Mouse (Mus musculus) hindbrain, embryonic 10.5 days (tissue): ENCODE data around the gene Nop53. TPM values are rescaled to one million over a fixed set of nuclear protein-coding genes. Genes with fewer than 3 reads are reported as not detected.

Experiments
- DNase-seq: peaks from one replicate; pipeline ENCODE4 v3.0.0-alpha.2; 2017; ENCODE audit warnings: low spot score
- H3K27ac ChIP-seq: fragments of 300-500 bp; sonication (generic); 2 replicates; pipeline ENCODE4 v1.5.1; 2016; ENCODE audit warnings: mild to moderate bottlenecking, moderate library complexity
- H3K27me3 ChIP-seq: fragments of 300-500 bp; sonication (generic); 2 replicates; pipeline ENCODE4 v1.6.1; 2016; ENCODE audit warnings: mild to moderate bottlenecking; ENCODE audit not compliant: poor library complexity, insufficient read depth, severe bottlenecking
- H3K36me3 ChIP-seq: fragments of 300-500 bp; sonication (generic); 2 replicates; pipeline ENCODE4 v1.6.1; 2016; ENCODE audit warnings: mild to moderate bottlenecking, moderate library complexity
- H3K4me1 ChIP-seq: fragments of 300-500 bp; sonication (generic); replicated peaks from 2 replicates; pipeline ENCODE4 v1.6.1; 2016; ENCODE audit warnings: mild to moderate bottlenecking
- H3K4me3 ChIP-seq: fragments of 300-500 bp; sonication (generic); 2 replicates; pipeline ENCODE4 v1.5.1; 2016; ENCODE audit warnings: mild to moderate bottlenecking, moderate library complexity
- H3K9me3 ChIP-seq: fragments of 300-500 bp; sonication (generic); 2 replicates; pipeline ENCODE4 v1.6.1; 2016; ENCODE audit warnings: mild to moderate bottlenecking, moderate library complexity
- WGBS: fragments of 180-500 bp; shearing (Covaris S2); methylation state at CpG from one replicate; pipeline ENCODE4 v1.1.7; 2016; 5-methylcytosine and 5-hydroxymethylcytosine counted together
- polyA plus RNA-seq: library from polyadenylated mRNA; unstranded; fragments of >200 nt; fragmentation: Nextera tagmentation; extraction: Ambion mirVana; gene quantifications from 2 replicates; pipeline ENCODE4 v1.2.1, GENCODE M21; 2016

Nop53 gene
- polyA plus RNA-seq, 1 experiment from 2014 or later, result 182 TPM

- H3K27ac ChIP-seq, result peak overlapping the region; percentile 66
- peaks cover 7% of the 10 kb centered on the region; the same call in 1 of the 2 replicates for H3K9me3 ChIP-seq
- peak; percentile 53 for DNase-seq
- H3K27me3 ChIP-seq, result peaks cover 13% of the 10 kb centered on the region; the same call in 1 of the 2 replicates
- 5% methylated on average over 21 of the region's 21 CpGs for WGBS
- peaks cover 11% of the 10 kb centered on the region for H3K4me1 ChIP-seq
- H3K36me3 ChIP-seq, result peaks cover 12% of the 10 kb centered on the region
- H3K4me3 ChIP-seq, result peak overlapping the region; percentile 50
Measured at GRCm38 (mm10) chr7:15954978-15955443, 9.1 kb upstream of the Nop53 start.

- no peak for DNase-seq
- no peak overlapping the region for H3K4me3 ChIP-seq
- H3K4me1 ChIP-seq, result peaks cover 11% of the 10 kb centered on the region
- peaks cover 7% of the 10 kb centered on the region; the same call in 1 of the 2 replicates for H3K9me3 ChIP-seq
- H3K27ac ChIP-seq, result no peak overlapping the region
- peaks cover 13% of the 10 kb centered on the region; the same call in 1 of the 2 replicates for H3K27me3 ChIP-seq
- peaks cover 14% of the 10 kb centered on the region for H3K36me3 ChIP-seq
- 89% methylated on average over 7 of the region's 7 CpGs for WGBS
Measured at GRCm38 (mm10) chr7:15954436-15954835, 8.6 kb upstream of the Nop53 start.

DNA sequence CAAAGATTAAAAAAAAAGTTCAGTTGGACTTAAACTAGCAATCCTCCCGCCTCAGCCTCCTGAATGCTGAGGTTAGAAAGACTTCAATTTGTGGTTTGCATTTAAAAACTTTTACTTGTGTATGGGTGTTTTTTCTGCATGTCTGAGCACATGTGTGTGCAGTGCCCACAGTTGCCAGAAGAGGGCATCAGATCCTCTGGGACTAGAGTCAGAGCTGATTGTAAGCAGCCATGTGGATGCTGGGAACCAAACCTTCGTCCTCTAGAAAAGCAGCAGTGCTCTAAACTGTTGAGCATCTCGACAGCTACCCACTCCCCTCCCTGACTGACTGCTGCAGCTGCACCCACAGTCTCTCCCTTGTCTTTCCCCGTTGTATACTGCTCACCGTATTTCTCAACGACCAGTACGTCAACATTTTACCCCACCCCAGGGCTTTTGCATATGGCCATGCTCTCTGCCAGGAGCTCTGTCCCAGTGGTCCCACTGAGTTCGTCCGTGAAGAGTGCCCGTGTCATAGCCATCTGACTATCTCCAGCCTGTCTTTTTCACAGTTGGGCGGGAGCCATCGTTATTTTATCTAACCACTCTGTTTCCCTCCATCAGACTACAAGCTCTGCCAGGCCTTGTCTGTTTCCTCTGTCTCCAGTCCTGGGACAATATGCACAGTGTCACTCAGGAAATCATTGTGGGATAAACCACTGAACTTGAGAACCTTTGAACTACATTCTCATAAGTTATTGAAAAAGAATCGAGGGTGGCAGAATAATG lies 7.6 kb upstream of the Nop53 start:
- peaks cover 19% of the 10 kb centered on the region; the same call in 1 of the 2 replicates for H3K27me3 ChIP-seq
- H3K4me3 ChIP-seq, result no peak overlapping the region
- H3K9me3 ChIP-seq, result peaks cover 7% of the 10 kb centered on the region; the same call in 1 of the 2 replicates
- no peak overlapping the region for H3K27ac ChIP-seq
- WGBS, result 94% methylated on average over 13 of the region's 13 CpGs
- peaks cover 14% of the 10 kb centered on the region for H3K36me3 ChIP-seq
- H3K4me1 ChIP-seq, result peaks cover 16% of the 10 kb centered on the region
- DNase-seq, result no peak

GRCm38 (mm10) chr7:15952416-15952815 lies 6.5 kb upstream of the Nop53 start:
- no peak for DNase-seq
- H3K36me3 ChIP-seq, result peaks cover 12% of the 10 kb centered on the region

DNA sequence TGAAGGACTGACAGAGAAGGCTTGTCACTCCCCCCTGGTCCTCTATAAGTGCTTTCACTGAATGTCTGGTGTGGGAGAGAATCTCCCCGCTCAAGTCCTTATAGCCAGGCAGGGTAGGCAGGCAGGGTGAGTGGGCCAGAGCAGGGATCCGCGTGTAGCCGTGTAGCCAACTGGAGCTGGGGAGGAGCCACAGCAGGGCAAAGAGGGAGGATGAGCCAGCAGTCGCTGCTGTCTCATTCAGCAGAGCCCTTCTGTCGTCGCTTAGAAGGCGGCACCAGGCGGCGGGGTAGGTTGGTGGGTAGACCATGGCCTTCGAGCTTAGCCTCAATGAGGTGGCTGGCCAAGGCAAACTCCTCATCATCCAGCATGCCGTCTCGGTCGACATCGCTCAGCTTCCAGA lies 4.1 kb upstream of the Nop53 start:
- 81% methylated on average over 15 of the region's 15 CpGs for WGBS
- peaks cover 24% of the 10 kb centered on the region for H3K4me1 ChIP-seq
- peaks cover 7% of the 10 kb centered on the region; the same call in 1 of the 2 replicates for H3K9me3 ChIP-seq
- no peak overlapping the region for H3K27ac ChIP-seq
- no peak overlapping the region for H3K4me3 ChIP-seq
- DNase-seq, result no peak
- H3K27me3 ChIP-seq, result peaks cover 10% of the 10 kb centered on the region; the same call in 1 of the 2 replicates
- peaks cover 7% of the 10 kb centered on the region; the same call in 1 of the 2 replicates for H3K36me3 ChIP-seq

More at GRCm38 (mm10) chr7:15952416-15952815, 6.5 kb upstream of the Nop53 start:
- H3K9me3 ChIP-seq, result peaks cover 7% of the 10 kb centered on the region; the same call in 1 of the 2 replicates
- H3K4me3 ChIP-seq, result no peak overlapping the region
- peaks cover 19% of the 10 kb centered on the region; the same call in 1 of the 2 replicates for H3K27me3 ChIP-seq
- WGBS, result 83% methylated on average over 3 of the region's 3 CpGs
- H3K27ac ChIP-seq, result no peak overlapping the region
- peaks cover 23% of the 10 kb centered on the region for H3K4me1 ChIP-seq

- peaks cover 27% of the 10 kb centered on the region for H3K4me1 ChIP-seq
- WGBS, result 87% methylated on average over 7 of the region's 7 CpGs
- H3K36me3 ChIP-seq, result peaks cover 10% of the 10 kb centered on the region
- H3K4me3 ChIP-seq, result no peak overlapping the region
- H3K27ac ChIP-seq, result no peak overlapping the region
- peaks cover 10% of the 10 kb centered on the region; the same call in 1 of the 2 replicates for H3K27me3 ChIP-seq
- DNase-seq, result no peak
- peaks cover 7% of the 10 kb centered on the region; the same call in 1 of the 2 replicates for H3K9me3 ChIP-seq
Measured at GRCm38 (mm10) chr7:15949216-15949790, 3.4 kb upstream of the Nop53 start.

- peak overlapping the region; percentile 66 for H3K27ac ChIP-seq
- H3K4me1 ChIP-seq, result peaks cover 30% of the 10 kb centered on the region
- DNase-seq, result peak; percentile 81
- H3K27me3 ChIP-seq, result peaks cover 10% of the 10 kb centered on the region; the same call in 1 of the 2 replicates
- H3K4me3 ChIP-seq, result peak overlapping the region; percentile 41
- 6% methylated on average over 23 of the region's 23 CpGs for WGBS
- peaks cover 3% of the 10 kb centered on the region; the same call in 1 of the 2 replicates for H3K9me3 ChIP-seq
- peaks cover 18% of the 10 kb centered on the region for H3K36me3 ChIP-seq
Measured at GRCm38 (mm10) chr7:15948381-15948941, 2.6 kb upstream of the Nop53 start.

GRCm38 (mm10) chr7:15947653-15948260 lies 1.9 kb upstream of the Nop53 start:
- 45% methylated on average over 4 of the region's 4 CpGs for WGBS
- H3K4me1 ChIP-seq, result peaks cover 30% of the 10 kb centered on the region
- H3K9me3 ChIP-seq, result no peaks in the 10 kb centered on the region
- peak overlapping the region; percentile 66; the same call in 1 of the 2 replicates for H3K27ac ChIP-seq
- peaks cover 25% of the 10 kb centered on the region for H3K36me3 ChIP-seq
- H3K27me3 ChIP-seq, result peaks cover 10% of the 10 kb centered on the region; the same call in 1 of the 2 replicates
- H3K4me3 ChIP-seq, result peak overlapping the region; percentile 41; the same call in 1 of the 2 replicates
- DNase-seq, result no peak

DNA sequence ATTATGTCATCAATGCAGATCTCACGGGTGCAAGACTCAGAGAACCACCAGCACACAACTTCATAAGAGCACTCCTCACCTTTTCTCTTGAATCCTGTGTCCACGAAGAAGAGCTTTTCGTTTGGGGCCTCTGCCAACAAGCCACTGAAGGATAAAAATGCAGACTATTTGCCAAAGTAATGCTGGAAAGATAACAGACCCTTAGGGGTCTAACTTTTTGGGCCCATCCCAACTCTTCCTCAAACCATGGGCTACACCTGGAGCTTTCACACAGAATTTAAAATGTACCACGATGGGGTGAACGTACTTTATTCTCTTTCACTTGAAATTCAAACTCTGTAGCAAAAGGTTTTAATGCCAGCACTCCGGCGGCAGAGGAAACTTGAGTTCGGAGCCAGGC lies 663 bp downstream of the Nop53 start:
- no peak for DNase-seq
- Histone ChIP-seq H3K9me3 (no peaks in the 10 kb centered on the region), H3K4me1 (peaks cover 30% of the 10 kb centered on the region), H3K27ac (peak overlapping the region; percentile 99), H3K36me3 (peaks cover 47% of the 10 kb centered on the region), H3K4me3 (peak overlapping the region; percentile 78), H3K27me3 (peaks cover 6% of the 10 kb centered on the region; the same call in 1 of the 2 replicates)
- 8% methylated on average over 8 of the region's 8 CpGs for WGBS

DNA sequence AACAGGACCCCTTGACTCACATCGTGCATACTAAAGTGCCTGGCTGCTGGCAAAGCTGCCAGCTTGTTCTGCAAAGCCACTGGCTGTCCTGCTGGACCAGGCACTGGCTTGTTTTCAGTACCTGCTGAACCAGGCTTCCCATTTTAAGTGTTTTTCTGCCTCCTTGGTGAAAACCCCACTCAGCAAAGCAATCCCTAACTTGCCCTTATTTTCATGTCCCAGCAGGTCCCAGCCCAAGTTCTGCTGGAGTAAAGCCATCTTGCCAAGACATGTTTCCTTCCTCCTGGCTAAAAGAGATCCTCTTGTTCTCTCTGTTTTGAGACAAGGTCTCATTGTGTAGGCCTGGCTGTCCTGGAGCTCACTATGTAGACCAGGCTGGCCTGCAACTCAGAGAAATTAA lies 1.6 kb downstream of the Nop53 start:
- peak overlapping the region; percentile 78 for H3K4me3 ChIP-seq
- DNase-seq, result no peak
- peaks cover 6% of the 10 kb centered on the region; the same call in 1 of the 2 replicates for H3K27me3 ChIP-seq
- WGBS, result 97% methylated on average over 1 of the region's 1 CpGs
- no peaks in the 10 kb centered on the region for H3K9me3 ChIP-seq
- peaks cover 30% of the 10 kb centered on the region for H3K4me1 ChIP-seq
- no peak overlapping the region for H3K27ac ChIP-seq
- peaks cover 52% of the 10 kb centered on the region for H3K36me3 ChIP-seq

- DNase-seq, result no peak
- Histone ChIP-seq H3K36me3 (peaks cover 89% of the 10 kb centered on the region), H3K27me3 (no peaks in the 10 kb centered on the region), H3K4me1 (no peaks in the 10 kb centered on the region), H3K27ac (no peak overlapping the region), H3K4me3 (no peak overlapping the region), H3K9me3 (peaks cover 8% of the 10 kb centered on the region)
- whole genome bisulfite sequencing, result 93% methylated on average over 3 of the region's 3 CpGs
Measured at GRCm38 (mm10) chr7:15938621-15939020, 7.3 kb downstream of the Nop53 start.

- H3K9me3 ChIP-seq, result peaks cover 8% of the 10 kb centered on the region
- no peak for DNase-seq
- H3K27me3 ChIP-seq, result no peaks in the 10 kb centered on the region
- H3K4me1 ChIP-seq, result no peaks in the 10 kb centered on the region
- H3K36me3 ChIP-seq, result peaks cover 78% of the 10 kb centered on the region
- H3K4me3 ChIP-seq, result no peak overlapping the region
- no peak overlapping the region for H3K27ac ChIP-seq
- 92% methylated on average over 5 of the region's 5 CpGs for WGBS
Measured at GRCm38 (mm10) chr7:15937491-15937890, 8.4 kb downstream of the Nop53 start.
